Mouse (Mus musculus) MN1 (cell line): ENCODE data around the gene Plekhs1.
"Not testable (repeated sequence)": the region's sequence is repeated elsewhere in the genome, so short reads cannot be mapped to it uniquely, and the experiment has no call there.

ENCODE experiments used
- DNase-seq: peaks from one replicate; pipeline ENCODE4 v3.0.0-alpha.2; 2016; ENCODE audit warnings: low spot score

Plekhs1 gene

DNA sequence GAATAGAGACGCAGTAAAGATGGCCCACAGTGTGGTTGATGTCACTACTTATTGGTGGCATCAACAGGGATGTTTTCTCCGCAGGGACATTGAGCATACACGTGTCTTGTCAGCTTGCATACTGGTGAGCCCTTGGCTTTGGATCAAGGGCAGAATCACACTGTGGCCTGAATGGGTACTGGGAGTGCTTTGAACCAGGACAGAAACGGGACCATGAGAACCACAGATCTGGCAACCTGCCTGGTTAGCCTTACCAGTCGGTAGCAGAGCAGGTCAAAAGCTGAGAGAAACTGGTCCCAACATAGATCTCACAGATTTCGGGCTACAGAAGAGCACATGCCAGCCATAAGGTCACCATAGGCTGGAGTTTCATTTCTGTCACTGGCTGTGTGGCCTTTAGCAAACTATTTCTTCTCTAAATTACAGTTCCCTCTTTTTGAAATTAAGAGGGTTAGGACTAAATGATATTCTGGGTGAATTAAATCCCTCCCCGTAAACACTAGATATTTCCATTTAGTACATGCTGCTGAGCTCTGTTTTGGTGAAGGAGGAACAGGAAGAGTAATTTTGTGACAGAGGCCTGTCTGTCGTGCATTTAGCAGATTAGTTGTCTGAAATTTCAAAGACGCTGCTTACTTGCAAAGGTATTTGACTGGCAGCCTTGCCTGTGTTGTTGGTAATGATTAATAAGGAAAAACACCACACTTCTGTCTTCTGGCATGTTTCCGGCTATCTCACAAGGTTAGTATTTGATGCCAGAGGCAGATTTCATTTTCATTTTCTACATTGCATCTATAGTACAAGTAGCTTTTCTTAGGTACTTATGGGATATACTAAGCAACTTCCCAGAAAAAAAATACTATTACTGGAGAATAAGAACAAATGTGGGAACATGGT, 2.0 kb upstream of the Plekhs1 start:
- no peak for DNase-seq

DNA sequence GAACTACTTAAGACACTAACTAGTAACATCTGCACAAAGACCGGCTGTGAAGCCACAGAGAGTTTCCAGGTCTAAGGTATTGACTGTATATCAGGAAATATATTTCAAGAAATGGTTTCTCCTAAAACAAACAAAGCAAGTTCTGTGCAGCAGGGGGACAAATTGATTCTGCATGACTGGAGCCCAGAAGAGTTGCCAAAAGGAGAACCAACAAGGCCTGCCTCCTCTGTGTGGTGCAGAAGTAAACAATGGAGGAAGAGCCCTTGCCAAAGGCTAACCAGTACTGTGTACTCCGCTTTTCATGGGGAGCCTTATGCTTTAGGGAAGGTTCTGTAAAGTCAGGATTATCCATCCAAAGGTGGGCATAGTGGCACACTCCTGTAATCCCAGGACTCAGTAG, 1.2 kb upstream of the Plekhs1 start:
- DNase-seq, result no peak

DNA sequence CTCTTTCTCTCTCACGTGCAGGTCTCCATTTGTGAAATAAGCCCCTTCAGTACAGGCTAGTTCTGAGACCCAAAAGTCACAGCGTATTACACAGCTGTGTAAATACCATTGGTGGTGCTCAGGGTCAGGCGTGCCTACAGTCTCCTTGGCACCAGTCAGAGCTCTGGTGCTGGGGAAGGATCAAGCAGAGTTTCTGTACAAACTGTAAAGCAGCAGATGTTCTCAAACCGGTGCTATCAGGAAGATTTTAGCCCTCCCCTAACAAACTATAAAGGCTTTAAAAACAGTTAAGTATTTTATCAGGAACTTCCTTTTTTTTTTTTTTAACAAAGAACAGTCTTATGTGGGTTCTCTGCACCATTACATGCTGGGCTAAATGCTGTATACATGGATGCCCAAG, 1.3 kb downstream of the Plekhs1 start:
- no peak for DNase-seq

DNA sequence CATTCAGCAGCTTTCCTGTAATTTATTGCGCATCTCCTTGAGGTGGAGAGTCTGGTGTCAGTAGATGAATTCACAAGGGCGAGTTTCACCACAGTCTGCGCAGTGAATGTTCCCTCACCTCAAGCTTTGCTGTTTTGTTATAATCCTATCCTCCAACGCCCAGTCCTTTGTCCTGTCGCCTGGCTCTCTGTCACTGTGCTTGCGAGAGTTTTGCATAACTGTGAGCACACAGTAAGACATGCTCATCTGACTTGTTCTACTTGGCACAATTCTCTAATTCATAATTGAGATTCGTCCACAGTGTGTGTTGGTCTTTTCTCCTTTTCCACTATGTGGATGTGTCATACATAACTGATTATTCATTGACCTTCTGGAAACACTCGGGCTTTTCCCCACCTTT, 5.0 kb downstream of the Plekhs1 start:
- no peak for DNase-seq

DNA sequence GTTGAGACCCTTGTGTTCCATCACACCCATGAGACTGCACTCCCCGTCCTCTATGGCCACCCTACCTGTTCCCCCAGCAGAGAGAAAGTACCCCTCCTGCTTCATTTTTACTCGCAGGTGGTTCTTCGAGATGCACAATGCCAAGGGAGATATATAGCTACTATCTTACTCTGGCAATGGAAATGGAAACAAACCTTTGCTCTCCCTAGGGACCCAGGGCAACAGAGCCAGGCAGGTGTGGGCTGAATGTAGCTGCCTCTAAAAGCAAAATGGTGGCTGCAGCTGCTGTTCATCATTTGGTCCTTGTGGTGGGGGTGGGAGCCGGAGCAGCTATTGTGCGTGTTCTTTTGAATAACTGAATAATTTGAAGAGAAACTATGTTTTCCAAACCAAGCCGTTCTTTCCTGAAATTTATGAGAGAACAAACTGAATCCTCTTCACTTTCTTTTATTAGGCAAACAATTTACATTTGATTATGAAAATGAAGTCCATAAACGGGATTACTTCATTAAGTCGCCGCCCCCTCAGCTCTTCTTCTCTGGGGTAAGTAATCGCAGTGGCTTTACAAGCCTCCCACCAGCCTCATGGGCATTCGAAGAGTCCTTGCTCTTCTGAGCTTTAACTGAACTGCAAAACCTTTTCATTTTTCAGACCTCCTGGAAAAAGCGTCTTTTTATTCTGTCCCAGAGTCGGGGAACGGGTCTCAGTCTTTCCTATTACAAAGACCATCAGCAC, 9.0 kb downstream of the Plekhs1 start:
- no peak for DNase-seq

DNA sequence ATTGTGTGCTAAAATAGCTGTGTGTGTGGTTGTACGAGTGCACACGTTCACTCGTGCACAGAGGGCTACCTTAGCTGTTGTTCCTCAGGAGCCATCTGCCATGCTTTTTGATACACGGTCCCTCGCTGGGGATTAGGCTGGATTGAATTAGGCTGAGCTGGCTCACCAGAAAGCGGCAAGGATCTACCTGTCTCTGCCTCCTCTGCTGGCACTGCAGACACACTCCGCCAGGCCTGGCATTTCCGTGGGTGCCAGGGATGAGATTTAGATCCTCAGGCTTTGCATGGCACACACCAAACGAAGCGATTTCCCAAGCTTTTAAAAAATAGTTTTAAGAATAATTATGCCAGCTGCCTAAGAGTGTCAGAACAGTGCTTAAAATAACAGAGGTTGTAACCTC, 10.5 kb downstream of the Plekhs1 start:
- DNase-seq, result no peak

DNA sequence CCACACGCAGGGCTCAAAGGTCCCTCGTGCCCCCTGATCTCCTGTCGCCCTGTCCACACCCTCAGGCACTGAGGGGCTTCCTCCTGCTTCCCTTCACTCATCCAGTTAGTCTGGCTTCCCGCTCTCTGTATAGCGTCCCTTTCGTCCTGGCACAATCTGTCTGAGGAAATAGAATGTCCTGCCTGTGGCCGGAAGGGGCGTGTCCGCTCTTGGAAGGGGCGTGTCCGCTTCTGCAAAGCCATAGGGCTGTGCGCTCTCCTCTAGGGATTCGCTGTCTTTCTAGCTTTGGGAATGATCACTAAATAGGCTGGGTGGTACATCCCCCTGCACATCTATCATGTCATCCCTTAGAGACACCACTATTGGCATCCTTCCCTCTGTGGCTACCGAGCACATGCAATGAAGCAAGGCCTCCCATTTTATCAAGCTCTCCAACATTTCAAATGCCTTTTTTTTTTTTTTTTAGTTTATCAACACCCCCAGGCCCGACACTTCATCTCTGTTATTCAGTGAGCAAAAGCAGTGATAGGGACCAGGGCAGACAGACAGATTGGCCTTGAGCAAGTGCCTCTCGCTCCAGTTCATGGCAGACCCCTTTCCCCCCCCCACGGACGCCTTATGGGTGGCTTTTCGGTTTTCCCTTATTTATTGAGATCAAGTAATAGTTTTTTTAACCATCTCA, 13.6 kb downstream of the Plekhs1 start:
- DNase-seq, result no peak

DNA sequence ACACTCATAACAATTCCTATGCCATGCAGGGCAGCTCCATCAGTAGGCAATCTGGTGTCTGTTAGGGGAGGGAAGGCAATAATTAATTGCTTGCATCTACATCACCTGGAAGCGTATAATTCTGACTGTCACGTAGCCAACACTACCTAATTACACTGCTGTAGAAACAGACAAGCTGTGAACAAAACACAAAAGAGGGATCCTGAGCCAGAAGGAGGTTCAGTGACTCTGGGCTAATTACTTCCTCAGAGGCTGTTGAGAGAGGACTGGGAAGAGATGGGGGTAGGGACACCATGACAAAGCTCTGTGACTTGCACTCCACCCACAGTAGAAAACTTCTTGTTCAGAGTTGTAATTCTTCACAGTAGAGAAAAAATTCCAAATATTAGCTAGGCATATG, 15.1 kb downstream of the Plekhs1 start:
- DNase-seq, result no peak

DNA sequence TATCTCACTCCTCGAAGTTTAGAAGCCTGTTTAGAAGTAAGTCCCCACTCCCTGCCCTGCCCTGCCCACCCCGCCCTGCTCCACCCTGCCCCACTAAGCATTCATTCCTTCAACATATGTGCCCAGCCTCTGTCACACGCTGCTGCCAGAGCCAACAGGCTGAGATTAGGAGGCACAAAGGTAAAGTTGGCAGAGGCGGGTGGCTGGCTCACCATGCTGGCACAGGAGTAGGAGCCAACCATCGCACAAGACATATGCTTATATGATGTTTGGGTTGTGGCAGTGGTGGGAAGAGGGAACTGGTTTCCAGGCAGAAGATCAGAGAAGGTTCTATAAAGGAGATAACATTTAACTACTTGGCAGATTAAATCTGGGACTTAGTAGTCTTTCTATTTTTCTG, 15.8 kb downstream of the Plekhs1 start:
- no peak for DNase-seq

DNA sequence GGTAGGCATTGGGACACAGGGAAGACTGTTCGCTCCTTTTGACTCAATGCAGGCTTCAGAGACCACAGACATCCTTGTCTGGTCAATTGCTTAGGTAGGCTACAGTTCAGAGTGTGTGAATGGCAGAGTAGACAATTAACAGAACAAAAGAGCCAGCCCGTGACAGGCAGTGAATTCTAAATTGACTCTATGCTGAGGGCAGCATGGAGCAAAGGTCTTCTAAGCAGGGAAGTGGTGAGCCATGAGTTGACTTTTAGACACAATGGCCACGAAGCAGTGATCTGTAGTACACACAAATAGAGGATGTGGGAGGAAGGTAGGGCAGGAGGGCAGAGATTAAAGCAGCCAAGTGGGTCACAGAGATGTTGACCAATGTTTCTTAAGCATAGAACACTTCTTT, 16.4 kb downstream of the Plekhs1 start:
- no peak for DNase-seq

DNA sequence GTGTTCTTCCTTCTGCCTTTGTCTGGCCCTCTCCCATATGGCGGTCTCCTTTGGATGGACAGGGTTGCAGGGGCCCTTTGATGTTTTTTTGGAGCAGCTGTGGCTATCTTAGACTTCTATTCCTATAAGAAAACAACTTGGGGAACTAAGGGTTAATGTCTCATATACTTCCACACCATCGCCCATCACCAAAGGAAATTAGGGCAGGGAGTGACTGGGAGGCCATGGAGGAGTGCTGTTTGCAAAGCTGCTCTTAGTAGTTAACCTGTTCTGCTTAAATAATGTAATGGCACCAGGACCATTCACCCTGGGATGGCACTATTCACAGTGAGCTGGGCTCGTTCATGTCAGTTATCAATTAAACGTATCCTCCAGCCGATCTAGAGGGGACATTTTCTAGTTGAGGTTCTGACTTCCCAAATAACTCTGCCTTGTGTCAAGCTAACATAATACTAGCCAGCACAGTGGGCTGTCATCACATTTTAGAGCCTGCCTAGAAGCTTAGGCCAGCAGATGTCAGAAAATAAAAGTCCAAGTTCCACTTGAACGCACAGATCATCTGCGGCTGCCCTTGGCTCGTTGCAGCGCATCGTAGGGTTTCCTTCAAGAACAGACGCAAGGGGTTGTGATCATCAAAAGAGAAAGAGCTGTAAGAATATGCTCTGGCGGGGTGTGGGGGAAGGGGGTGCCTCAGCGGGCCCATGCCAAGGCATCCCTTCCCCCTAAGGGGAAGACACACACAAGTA, 23.4 kb downstream of the Plekhs1 start:
- DNase-seq, result peak; percentile 59

DNA sequence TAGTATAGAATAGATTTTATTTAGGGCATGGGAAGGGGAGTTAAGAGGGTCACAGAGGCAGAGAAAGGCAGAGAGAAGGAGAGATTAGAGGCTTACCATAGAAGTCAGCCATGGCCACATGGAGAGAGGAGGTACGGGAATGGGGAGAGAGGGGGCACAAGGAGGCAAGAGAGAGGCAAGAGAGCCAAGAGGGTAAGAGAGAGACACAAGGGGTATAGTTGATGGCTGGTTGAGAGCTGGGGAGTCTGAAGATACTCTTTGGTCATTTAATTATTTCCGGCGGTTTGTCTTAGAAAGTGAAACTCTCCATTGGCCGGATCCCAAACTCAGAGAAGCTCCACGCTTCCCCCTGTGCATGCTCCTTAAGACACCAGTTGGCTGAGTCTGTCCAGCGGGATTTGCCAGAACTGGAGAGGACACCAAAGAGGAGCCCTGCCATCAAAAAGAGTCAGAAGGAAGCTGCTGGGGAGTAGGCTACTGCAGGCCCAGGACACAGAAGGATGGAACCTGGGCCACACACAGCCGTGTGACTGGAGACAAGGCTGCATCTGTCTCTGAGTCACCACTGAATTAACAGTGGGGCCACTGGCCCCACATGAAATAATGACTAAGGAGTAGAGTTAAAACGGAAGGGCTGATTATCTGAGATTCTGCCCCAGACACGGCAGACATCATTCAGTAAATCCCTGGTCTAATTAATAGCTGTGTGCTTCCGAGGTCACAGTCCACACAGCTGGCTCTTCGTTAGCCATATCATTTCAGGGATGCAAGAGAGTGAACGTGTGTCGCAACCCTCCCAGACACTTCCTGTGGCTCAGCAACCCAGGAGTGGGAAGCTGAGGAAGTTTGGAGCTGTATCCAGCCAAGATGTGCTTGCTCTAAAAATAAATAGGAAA, 24.2 kb downstream of the Plekhs1 start:
- DNase-seq, result peak; percentile 75

DNA sequence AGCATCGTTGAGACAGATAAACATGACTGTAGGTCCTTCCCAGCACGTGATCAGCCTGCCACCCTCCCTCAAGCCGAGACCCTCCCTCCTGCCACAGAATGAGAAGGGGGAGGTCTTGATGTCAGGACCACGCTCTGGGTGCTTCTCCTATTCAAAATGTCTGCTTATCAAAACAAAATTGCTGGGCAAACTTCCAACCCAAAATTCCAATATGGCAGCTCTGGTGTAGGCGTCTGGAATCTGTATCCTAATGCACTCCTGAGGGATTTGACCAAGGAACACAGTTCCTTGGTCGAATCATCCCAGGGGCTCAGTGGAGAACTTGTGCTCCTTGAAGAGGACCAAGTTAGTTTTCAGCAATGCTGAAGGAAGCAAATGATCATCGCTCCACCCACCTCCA, 25.5 kb downstream of the Plekhs1 start:
- DNase-seq, result no peak

DNA sequence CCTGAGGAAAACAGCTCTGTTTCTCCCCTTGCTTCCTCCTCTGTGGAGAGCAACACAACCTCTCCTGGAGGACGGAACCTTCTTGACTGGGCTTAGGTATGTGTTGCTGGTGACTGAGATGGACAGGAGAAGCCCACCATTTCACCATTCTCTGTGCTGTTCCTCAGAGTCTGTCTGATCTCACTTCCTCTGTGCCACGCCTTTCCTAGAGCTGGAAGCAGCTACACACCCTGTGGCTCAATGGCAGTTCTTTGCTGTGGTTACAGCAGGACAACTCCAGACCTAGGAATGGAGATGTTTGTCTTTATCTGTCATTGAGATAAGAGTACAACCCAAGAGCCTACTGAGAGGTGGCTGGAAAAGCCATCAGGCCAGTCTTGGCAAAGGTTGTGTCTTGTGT, 25.9 kb downstream of the Plekhs1 start:
- no peak for DNase-seq

DNA sequence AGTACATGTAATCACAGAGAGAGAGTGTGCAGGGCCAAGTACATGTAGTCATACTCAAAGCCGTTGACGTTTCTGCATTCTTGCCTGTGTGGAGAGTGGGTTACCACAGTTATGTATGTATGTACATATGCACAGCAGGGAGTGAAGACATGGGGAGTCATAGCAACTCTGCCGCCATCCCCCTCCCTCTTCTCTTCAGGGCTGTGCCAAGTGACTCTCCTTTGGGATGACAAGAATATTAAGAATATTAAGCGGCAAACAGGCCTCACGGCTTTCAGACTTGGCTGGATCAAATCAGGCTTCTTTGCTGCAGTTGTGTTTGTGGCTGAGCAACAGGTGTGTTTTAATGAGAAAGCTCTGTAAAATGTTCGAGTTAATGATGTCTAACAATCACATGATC, 28.2 kb downstream of the Plekhs1 start:
- no peak for DNase-seq

DNA sequence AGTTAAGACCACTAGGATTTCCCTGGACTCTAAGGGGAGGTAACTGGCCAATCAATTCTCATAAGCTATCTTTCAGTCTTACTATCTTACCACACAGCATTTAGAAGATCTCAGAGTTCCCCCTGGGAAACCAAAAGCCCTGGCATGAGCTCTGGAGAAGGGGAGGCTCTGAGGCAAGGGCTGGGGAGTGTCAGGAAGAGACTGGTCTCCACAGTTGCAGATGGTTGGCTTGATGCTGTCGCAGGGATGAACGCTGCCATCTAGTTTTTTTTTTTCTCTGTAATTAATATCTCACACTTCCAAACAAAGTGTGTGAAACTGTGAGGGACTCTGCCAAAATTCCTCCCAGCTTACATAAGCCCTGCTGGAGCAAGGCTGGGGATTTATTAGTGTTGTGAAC, 32.7 kb downstream of the Plekhs1 start:
- DNase-seq, result not testable (repeated sequence)

DNA sequence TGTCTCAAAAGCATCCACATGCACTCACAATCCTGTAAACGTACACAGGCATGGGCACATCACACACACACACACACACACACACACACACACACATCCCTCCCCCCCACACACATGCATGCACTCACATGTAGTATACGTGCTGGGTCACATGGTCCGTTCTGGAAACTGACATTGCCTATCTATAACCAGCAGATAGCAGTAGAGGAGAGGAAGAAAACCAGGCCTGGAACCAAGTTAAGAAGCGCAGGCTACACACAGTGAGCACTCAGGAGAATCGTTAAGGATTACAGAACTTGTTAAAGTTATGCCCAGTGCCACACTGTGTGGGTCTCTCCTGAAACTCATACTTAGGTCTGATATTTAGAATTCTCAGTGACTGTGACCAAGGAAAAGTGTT, 41.6 kb downstream of the Plekhs1 start:
- DNase-seq, result not testable (repeated sequence)

DNA sequence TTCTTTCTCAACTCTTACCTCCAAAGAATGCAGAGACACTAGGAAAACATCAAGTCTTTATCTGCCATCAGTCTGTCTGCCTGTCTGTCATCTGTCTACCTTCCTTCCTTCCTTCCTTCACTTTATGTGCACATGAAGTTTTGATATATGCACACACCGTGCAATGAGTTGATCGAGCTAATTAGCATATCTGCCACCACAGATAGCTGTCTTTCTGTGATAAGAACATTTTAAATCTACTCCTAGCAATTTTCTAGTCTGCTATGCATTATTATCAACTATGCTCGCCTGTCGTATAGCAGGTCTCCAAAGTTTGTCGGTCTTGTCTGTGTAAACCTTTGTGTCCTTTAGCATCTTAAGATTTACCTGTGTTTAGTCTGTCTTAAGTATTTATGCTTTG, 42.1 kb downstream of the Plekhs1 start:
- not testable (repeated sequence) for DNase-seq

DNA sequence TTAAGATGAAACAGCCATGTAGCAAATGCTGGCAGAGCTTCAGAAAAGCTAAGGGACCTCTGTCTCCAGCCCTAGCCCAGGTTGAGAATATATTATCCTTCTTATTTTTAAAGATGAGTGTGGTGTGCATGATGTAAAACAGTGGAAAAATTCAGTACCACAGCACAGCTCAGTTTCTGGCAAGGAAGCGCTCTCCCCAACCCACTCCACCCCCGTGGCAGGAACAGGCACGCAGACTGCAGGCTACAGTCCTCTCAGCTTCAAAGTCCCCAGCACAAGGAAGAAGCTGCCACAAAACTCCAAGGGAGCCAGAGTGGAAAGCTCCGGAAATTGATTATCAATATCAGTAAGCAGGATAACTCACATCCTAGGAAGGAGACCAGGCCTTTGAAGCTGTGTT, 49.8 kb downstream of the Plekhs1 start:
- not testable (repeated sequence) for DNase-seq

DNA sequence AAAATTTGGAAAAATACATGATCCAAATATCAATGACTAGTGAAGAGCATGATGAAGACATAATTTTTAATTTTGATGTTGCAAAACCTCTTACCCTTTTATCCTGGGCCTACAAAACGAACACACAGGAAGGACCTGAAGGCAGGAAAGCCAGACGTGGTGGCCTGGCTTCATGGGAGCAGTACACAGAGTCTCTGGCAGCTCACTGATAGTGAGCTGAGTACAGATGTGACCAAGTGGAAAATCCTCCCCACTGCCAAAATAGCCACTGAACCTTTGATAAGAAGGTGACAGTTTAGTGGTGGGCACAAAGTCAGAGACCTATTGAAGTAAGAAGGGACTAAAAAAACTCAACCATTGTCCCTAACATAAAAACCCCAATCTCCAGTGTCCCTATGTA, 52.1 kb downstream of the Plekhs1 start:
- DNase-seq, result not testable (repeated sequence)

DNA sequence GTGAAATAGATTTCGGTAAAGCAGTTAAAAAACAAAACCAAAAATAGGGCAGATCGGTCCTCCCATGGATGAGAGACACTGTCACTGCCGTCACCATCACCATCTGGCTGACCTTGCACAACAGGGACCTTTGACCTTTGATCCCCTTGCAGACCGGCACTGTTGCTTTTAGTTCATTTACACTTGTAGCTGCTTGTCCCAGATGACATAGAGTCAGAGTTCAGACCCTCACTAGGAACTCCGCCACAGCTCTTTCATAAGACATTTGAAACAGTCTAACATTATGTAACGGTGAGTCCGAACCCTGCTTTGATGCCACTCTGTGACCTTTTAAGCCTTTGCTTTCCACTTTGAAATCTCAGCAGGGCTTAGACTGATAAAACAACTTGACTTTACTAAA, 58.0 kb downstream of the Plekhs1 start:
- not testable (repeated sequence) for DNase-seq
